Mouse (Mus musculus) stomach, postnatal 0 days (tissue): ENCODE results near the gene Tnni3. TPM values are rescaled to one million over a fixed set of nuclear protein-coding genes. Genes with fewer than 3 reads are reported as not detected.
A peak's percentile ranks its signal among the peaks of the same experiment; 100 is the strongest.

ENCODE experiments used
- ATAC-seq: fragments of 200-750 bp; cut with Nextera tagmentation; 2 replicates; pipeline ENCODE4 v1.8.0; 2017; ENCODE audit not compliant: low FRiP score, low TSS enrichment
- DNase-seq: peaks from one replicate; pipeline ENCODE4 v3.0.0-alpha.2; 2016; ENCODE audit warnings: low spot score
- H3K27ac ChIP-seq: fragments of 300-500 bp; sonication (generic); replicated peaks from 2 replicates; pipeline ENCODE4 v1.5.1; 2014; ENCODE audit warnings: mild to moderate bottlenecking, control low read depth
- H3K27me3 ChIP-seq: fragments of 300-500 bp; sonication (generic); 2 replicates; pipeline ENCODE4 v1.6.1; 2014; ENCODE audit warnings: low read length; ENCODE audit not compliant: control insufficient read depth, insufficient read depth
- H3K36me3 ChIP-seq: fragments of 300-500 bp; sonication (generic); 2 replicates; pipeline ENCODE4 v1.6.1; 2014; ENCODE audit warnings: low read length, mixed read lengths; ENCODE audit not compliant: control insufficient read depth, insufficient read depth
- H3K4me1 ChIP-seq: fragments of 300-500 bp; sonication (generic); replicated peaks from 2 replicates; pipeline ENCODE4 v1.6.1; 2014; ENCODE audit warnings: antibody characterized with exemption; ENCODE audit not compliant: control insufficient read depth, insufficient read depth
- H3K4me2 ChIP-seq: fragments of 300-500 bp; sonication (generic); replicated peaks from 2 replicates; pipeline ENCODE4 v1.6.1; 2014; ENCODE audit warnings: low read depth, mild to moderate bottlenecking, control low read depth, moderate library complexity
- H3K4me3 ChIP-seq: fragments of 300-500 bp; sonication (generic); 2 replicates; pipeline ENCODE4 v1.5.1; 2014; ENCODE audit warnings: low read depth, low read length, control low read depth
- H3K9ac ChIP-seq: fragments of 300-500 bp; sonication (generic); 2 replicates; pipeline ENCODE4 v1.6.1; 2014; ENCODE audit warnings: mild to moderate bottlenecking, low read length, control low read depth, mixed read lengths
- H3K9me3 ChIP-seq: fragments of 300-500 bp; sonication (generic); 2 replicates; pipeline ENCODE4 v1.6.1; 2016; ENCODE audit warnings: low read length; ENCODE audit not compliant: control insufficient read depth
- CTCF ChIP-seq: IDR thresholded peaks from 2 replicates; pipeline ENCODE4 v1.5.1; 2016; ENCODE audit warnings: antibody characterized with exemption, low read depth, mild to moderate bottlenecking, moderate library complexity
- EP300 ChIP-seq: optimal IDR thresholded peaks from 2 replicates; pipeline ENCODE3; 2016; ENCODE audit warnings: antibody characterized with exemption
- WGBS: fragments of 180-500 bp; shearing (Covaris S2); extraction: QIAGEN DNeasy Blood & Tissue Kit; methylation state at CpG from one replicate; pipeline ENCODE4 v1.1.7; 2014; 5-methylcytosine and 5-hydroxymethylcytosine counted together
- polyA plus RNA-seq: library from polyadenylated mRNA; unstranded; fragments of >200 nt; fragmentation: Nextera tagmentation; extraction: Ambion mirVana; gene quantifications from 2 replicates; pipeline ENCODE4 v1.2.1, GENCODE M21; 2015

Gene Tnni3
- polyA plus RNA-seq, 1 experiment from 2014 or later: 24.4 TPM

GRCm38 (mm10) chr7:4523205-4524130 lies 561 bp downstream of the Tnni3 start:
- WGBS: 89% methylated on average over 33 of the region's 33 CpGs
- Histone ChIP-seq H3K4me3 (no peak overlapping the region), H3K9ac (no peak overlapping the region), H3K9me3 (no peaks in the 10 kb centered on the region), H3K27ac (no peak overlapping the region), H3K27me3 (no peaks in the 10 kb centered on the region), H3K4me2 (no peak overlapping the region), H3K4me1 (no peaks in the 10 kb centered on the region; the same call in 1 of the 2 replicates), H3K36me3 (no peaks in the 10 kb centered on the region)
- DNase-seq (no peak), ATAC-seq (no peak)
- TF ChIP-seq CTCF (no peak), EP300 (no peak)

DNA sequence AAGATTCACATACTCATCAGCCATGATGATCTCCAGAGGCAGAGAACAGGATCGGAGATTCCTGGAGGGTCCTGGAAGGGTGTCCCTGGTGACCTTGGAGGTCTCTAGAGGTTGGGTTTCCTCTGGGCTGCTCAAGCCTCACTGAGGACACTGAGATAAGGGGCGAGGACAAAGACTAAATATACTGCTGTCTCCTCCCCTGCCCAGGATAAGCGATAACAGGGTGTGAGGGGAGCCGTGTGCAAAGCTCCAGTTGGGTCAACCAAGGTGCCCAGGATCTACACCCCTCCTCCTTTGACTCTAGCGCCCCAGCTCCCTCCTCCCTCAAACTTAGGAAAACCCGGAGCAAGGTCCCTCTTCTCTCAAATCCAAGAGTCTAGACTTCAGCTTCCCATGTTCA lies 1.7 kb downstream of the Tnni3 start:
- DNase-seq (no peak), ATAC-seq (no peak)
- no peak overlapping the region for H3K4me3 ChIP-seq
- H3K9me3 ChIP-seq: no peaks in the 10 kb centered on the region
- no peak overlapping the region for H3K9ac ChIP-seq
- 66% methylated on average over 6 of the region's 6 CpGs for WGBS
- TF ChIP-seq CTCF (no peak), EP300 (no peak)
- no peaks in the 10 kb centered on the region; the same call in 1 of the 2 replicates for H3K4me1 ChIP-seq
- H3K27ac ChIP-seq: no peak overlapping the region
- no peak overlapping the region for H3K4me2 ChIP-seq
- no peaks in the 10 kb centered on the region for H3K27me3 ChIP-seq
- H3K36me3 ChIP-seq: no peaks in the 10 kb centered on the region

DNA sequence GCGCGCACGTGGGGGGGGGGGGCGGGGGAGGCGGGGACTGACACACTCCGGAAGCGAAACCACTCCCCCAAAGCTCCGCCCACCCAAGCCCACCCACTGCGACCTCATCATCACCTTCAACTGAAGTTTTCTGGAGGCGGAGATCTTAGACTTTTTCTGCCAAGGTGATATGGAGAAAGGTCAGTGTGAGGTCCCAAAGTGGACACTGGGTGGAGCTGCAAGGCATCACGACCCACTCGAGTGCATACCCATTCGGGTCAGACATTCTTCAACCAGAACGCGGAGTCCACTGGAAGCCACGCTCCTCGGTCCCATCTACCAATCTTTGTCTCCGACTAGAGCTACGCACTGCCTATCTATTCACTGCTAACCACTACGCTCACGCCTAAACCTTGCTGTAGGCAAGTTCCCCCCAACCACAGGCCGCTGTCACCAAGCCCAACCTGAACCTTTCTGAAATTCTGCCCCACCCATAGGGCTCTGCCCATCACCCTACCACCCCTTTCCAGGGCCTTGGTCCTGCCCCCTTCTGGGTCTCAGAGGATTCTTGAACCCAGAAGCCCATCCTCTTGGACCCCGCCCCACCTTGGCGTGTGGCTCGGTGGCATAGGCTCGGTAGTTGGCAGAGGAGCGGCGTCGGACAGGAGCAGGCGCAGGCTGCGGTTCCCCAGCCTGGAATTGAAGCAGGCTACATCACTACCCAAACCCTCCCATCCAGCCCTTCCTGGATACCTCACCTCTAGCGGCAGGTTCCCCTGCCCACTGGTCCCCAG lies 2.6 kb downstream of the Tnni3 start:
- no peak for ATAC-seq
- 38% methylated on average over 28 of the region's 32 CpGs for WGBS
- peak overlapping the region; percentile 17; the same call in 1 of the 2 replicates for H3K4me3 ChIP-seq

GRCm38 (mm10) chr7:4518487-4518886 lies 5.5 kb downstream of the Tnni3 start:
- WGBS: 72% methylated on average over 1 of the region's 1 CpGs
- Histone ChIP-seq H3K27ac (no peak overlapping the region), H3K9me3 (no peaks in the 10 kb centered on the region), H3K36me3 (no peaks in the 10 kb centered on the region), H3K9ac (no peak overlapping the region), H3K4me3 (no peak overlapping the region), H3K27me3 (no peaks in the 10 kb centered on the region), H3K4me2 (no peak overlapping the region), H3K4me1 (no peaks in the 10 kb centered on the region)
- DNase-seq (no peak), ATAC-seq (no peak)
- TF ChIP-seq EP300 (no peak), CTCF (no peak)

More for the DNA sequence above, 2.6 kb downstream of the Tnni3 start:
- Histone ChIP-seq H3K4me2 (peak overlapping the region; percentile 41), H3K27me3 (no peaks in the 10 kb centered on the region), H3K36me3 (no peaks in the 10 kb centered on the region), H3K9me3 (no peaks in the 10 kb centered on the region), H3K9ac (0 out of 2 replicates have a peak overlapping the region, but pooled peaks have one; percentile 27), H3K4me1 (no peaks in the 10 kb centered on the region), H3K27ac (no peak overlapping the region)
- no peak for DNase-seq
- TF ChIP-seq CTCF: peak; percentile 36
- no peak for TF ChIP-seq EP300

GRCm38 (mm10) chr7:4516332-4517050 lies 7.5 kb downstream of the Tnni3 start, which contains the start of gene Tnnt1:
TSS of gene Tnnt1 (minus strand) at chr7:4516382.
- TF ChIP-seq EP300 (no peak), CTCF (no peak)
- H3K27ac ChIP-seq: no peak within 1 kb of the TSS

More at GRCm38 (mm10) chr7:4516332-4517050, 7.5 kb downstream of the Tnni3 start, which contains the start of gene Tnnt1:
- no peak within 1 kb of the TSS for H3K4me3 ChIP-seq
- no peaks in the 10 kb centered on the region for H3K9me3 ChIP-seq
- H3K4me1 ChIP-seq: no peaks in the 10 kb centered on the region
- 28% methylated on average over 4 of the region's 4 CpGs for WGBS
- no peak for ATAC-seq
- no peak within 1 kb of the TSS for H3K4me2 ChIP-seq
- no peaks in the 10 kb centered on the region for H3K36me3 ChIP-seq
- DNase-seq: no peak
- H3K27me3 ChIP-seq: no peaks in the 10 kb centered on the region
- H3K9ac ChIP-seq: no peak within 1 kb of the TSS
